10 mouse cellular contexts compared by ENCODE assay signal in the genomic region with DNA sequence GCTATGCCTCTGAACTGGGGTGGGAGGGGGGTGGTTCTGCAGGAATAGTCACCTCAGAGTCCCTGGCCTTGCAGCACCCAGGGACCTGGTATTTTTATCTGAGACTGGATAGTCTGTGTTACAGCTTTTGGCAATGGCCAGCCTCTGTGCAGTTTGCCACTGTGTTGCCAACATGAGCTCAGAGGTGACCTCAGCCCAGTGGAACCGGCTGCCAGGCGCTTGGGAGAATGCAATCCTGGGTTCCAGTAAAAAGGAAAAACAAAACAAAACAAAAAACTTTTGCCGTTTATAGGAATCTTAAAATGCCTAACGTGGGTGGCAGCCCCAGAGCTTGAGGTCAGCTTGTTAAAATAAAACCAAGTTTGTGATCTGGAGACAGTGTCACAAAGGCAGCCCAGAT. TPM values are rescaled to one million over a fixed set of nuclear protein-coding genes. Genes with fewer than 3 reads are reported as not detected.
DNase-seq lines count a peak whose midpoint lies in the region; ATAC-seq and TF ChIP-seq lines count a peak whose summit lies in the region.
"Had no signal": no experiment of that assay in that cellular context is flagged by ENCODE, and none has a peak within 500 bp of the region (broad histone marks: within the 10 kb centered on the region; RNA-seq: fewer than 3 reads in every experiment).

No protein-coding gene starts in this region.

- no peaks in the 10 kb centered on the region for H3K27me3 ChIP-seq in kidney, adult 2 months (replicated peaks; ENCODE audit: control insufficient read depth, insufficient read depth, low read length)
- H3K27me3 ChIP-seq in kidney, embryonic 15.5 days: no peaks in the 10 kb centered on the region
- H3K27me3 ChIP-seq in forebrain, embryonic 14.5 days (replicated peaks; ENCODE audit: control insufficient read depth, insufficient read depth, low read length): no peaks in the 10 kb centered on the region

- no peak overlapping the region for H3K4me3 ChIP-seq in kidney, adult 2 months (ENCODE audit: insufficient read depth, low read depth, low read length)
- H3K4me3 ChIP-seq in kidney, embryonic 15.5 days (replicated peaks): no peak overlapping the region
- no peak overlapping the region for H3K4me3 ChIP-seq in forebrain, embryonic 14.5 days (ENCODE audit: low read depth, low read length)

- H3K27ac ChIP-seq in kidney, adult 2 months (ENCODE audit: insufficient read depth, low read depth, low read length): no peak overlapping the region
- no peak overlapping the region for H3K27ac ChIP-seq in kidney, embryonic 15.5 days
- no peak overlapping the region for H3K27ac ChIP-seq in forebrain, embryonic 14.5 days (ENCODE audit: low read depth, low read length)

- no peak for TF ChIP-seq POLR2A in kidney, adult 2 months (IDR thresholded peaks at IDR 0.05; ENCODE audit: low read depth, low read length)

- peaks cover 12% of the 10 kb centered on the region for H3K4me1 ChIP-seq in kidney, adult 2 months (ENCODE audit: control insufficient read depth, insufficient read depth, low read length)
- H3K4me1 ChIP-seq in kidney, embryonic 15.5 days: peaks cover 26% of the 10 kb centered on the region
- H3K4me1 ChIP-seq in forebrain, embryonic 14.5 days (ENCODE audit: control insufficient read depth, insufficient read depth, low read length): peaks cover 4% of the 10 kb centered on the region; the same call in 1 of the 2 replicates

- H3K36me3 ChIP-seq in kidney, adult 2 months (ENCODE audit: control insufficient read depth, insufficient read depth, low read length): no peaks in the 10 kb centered on the region
- H3K36me3 ChIP-seq in kidney, embryonic 15.5 days: peaks cover 40% of the 10 kb centered on the region
- peaks cover 18% of the 10 kb centered on the region for H3K36me3 ChIP-seq in forebrain, embryonic 14.5 days (ENCODE audit: control insufficient read depth, insufficient read depth, low read length)

- WGBS in kidney, adult 2 months: 26% methylated on average over 4 of the region's 4 CpGs
- 64% methylated on average over 4 of the region's 4 CpGs for WGBS in kidney, embryonic 15.5 days
- WGBS in forebrain, embryonic 14.5 days: 88% methylated on average over 4 of the region's 4 CpGs

- peak; percentile 77 for DNase-seq in kidney, adult 2 months
- DNase-seq in adrenal gland, postnatal 14 days: peak; percentile 79
- peak; percentile 44 for DNase-seq in gastrocnemius, postnatal 10 days
- peak; percentile 48 to 68 for DNase-seq in kidney, postnatal 25 days
- no peak for DNase-seq in forebrain, embryonic 14.5 days (ENCODE audit: low spot score)
- no peak for DNase-seq in frontal cortex, postnatal 10 days (ENCODE audit: low spot score in 2 of 2)
- DNase-seq: cerebellum, adult 9-10 months had no signal

- no peak overlapping the region for H3K4me2 ChIP-seq in kidney, embryonic 15.5 days
- H3K4me2 ChIP-seq in forebrain, embryonic 14.5 days (ENCODE audit: low read length): no peak overlapping the region

- no peak for TF ChIP-seq CTCF in kidney, adult 2 months (conservative IDR thresholded peaks at IDR 0.05; ENCODE audit: insufficient read depth, insufficient read length, low read depth, low read length)

- ATAC-seq in kidney, embryonic 15.5 days (replicated peaks; ENCODE audit: low FRiP score): no peak
- no peak for ATAC-seq in forebrain, embryonic 14.5 days

- no peaks in the 10 kb centered on the region for H3K9me3 ChIP-seq in kidney, embryonic 15.5 days (replicated peaks)
- H3K9me3 ChIP-seq in forebrain, embryonic 14.5 days (replicated peaks; ENCODE audit: control insufficient read depth, low read length): no peaks in the 10 kb centered on the region

- H3K9ac ChIP-seq in kidney, embryonic 15.5 days: no peak overlapping the region
- H3K9ac ChIP-seq in forebrain, embryonic 14.5 days (ENCODE audit: low read length): no peak overlapping the region

RNA-seq across cellular contexts. Expression of a gene that starts 21.0 kb away (rescaled TPM):
- polyA plus RNA-seq in kidney, adult 2 months (2012; rRNA removed): 25.3 and 27.7 TPM in 2 replicates
- 14.2 and 16.5 TPM in 2 replicates for polyA plus RNA-seq in kidney, embryonic 15.5 days (2015; fragmentation: Nextera tagmentation; extraction: Ambion mirVana)
- total RNA-seq in adrenal gland, postnatal 14 days (2021): 12.4 and 15.1 TPM in 2 replicates
- 1 to 10 TPM; 6.2 to 7.7 TPM for total RNA-seq in gastrocnemius, postnatal 10 days (2021)
- 8.3 and 8.4 TPM in 2 replicates for polyA plus RNA-seq in forebrain, embryonic 14.5 days (2014; fragmentation: Nextera tagmentation; extraction: Ambion mirVana)

RNA-seq across cellular contexts. Expression of a gene that starts 32.5 kb away (rescaled TPM):
- 1.1 and 1.5 TPM in 2 replicates for polyA plus RNA-seq in kidney, adult 2 months (2012; rRNA removed)
- 1.1 and 1.2 TPM in 2 replicates for polyA plus RNA-seq in kidney, embryonic 15.5 days (2015; fragmentation: Nextera tagmentation; extraction: Ambion mirVana)
- not detected in 2 replicates for total RNA-seq in adrenal gland, postnatal 14 days (2021)
- not detected for total RNA-seq in gastrocnemius, postnatal 10 days (2021)
- polyA plus RNA-seq in forebrain, embryonic 14.5 days (2014; fragmentation: Nextera tagmentation; extraction: Ambion mirVana): not detected in 2 replicates
- total RNA-seq: megakaryocyte-erythroid progenitor cell, adult 5-6 weeks had no signal
- polyA plus RNA-seq: liver, embryonic 16.5 days had no signal

Comparison
In these comparisons a context has a peak if more than half of its experiments do, and no peak if none do; other contexts are left out.
1. DNase-seq: peak in kidney, adult 2 months (single experiment), adrenal gland, postnatal 14 days (single experiment), gastrocnemius, postnatal 10 days (single experiment) and kidney, postnatal 25 days (2 of 2); none in forebrain, embryonic 14.5 days (single experiment) and frontal cortex, postnatal 10 days (0 of 2).